Mouse (Mus musculus) heart, embryonic 16.5 days (tissue): ENCODE measurements around the gene Tekt5. TPM values are rescaled to one million over a fixed set of nuclear protein-coding genes. Genes with fewer than 3 reads are reported as not detected.

ENCODE experiments used
- ATAC-seq: fragments of 200-750 bp; cut with Nextera tagmentation; replicated peaks from 2 replicates; pipeline ENCODE4 v1.8.0; 2017; ENCODE audit warnings: moderate number of reproducible peaks; ENCODE audit not compliant: insufficient read depth, low FRiP score; ENCODE audit errors: extremely low read depth
- H3K27ac ChIP-seq: fragments of 300-500 bp; sonication (generic); 2 replicates; pipeline ENCODE4 v1.5.1; 2014; ENCODE audit warnings: mild to moderate bottlenecking, low read length, control low read depth, moderate library complexity
- H3K27me3 ChIP-seq: fragments of 300-500 bp; sonication (generic); 2 replicates; pipeline ENCODE4 v1.6.1; 2014; ENCODE audit warnings: low read length, mixed read lengths; ENCODE audit not compliant: control insufficient read depth, insufficient read depth
- H3K36me3 ChIP-seq: fragments of 300-500 bp; sonication (generic); 2 replicates; pipeline ENCODE4 v1.6.1; 2014; ENCODE audit not compliant: control insufficient read depth, insufficient read depth
- H3K4me1 ChIP-seq: fragments of 300-500 bp; sonication (generic); 2 replicates; pipeline ENCODE4 v1.6.1; 2014; ENCODE audit warnings: low read length, mixed read lengths; ENCODE audit not compliant: control insufficient read depth, insufficient read depth
- H3K4me2 ChIP-seq: fragments of 300-500 bp; sonication (generic); 2 replicates; pipeline ENCODE4 v1.6.1; 2014; ENCODE audit warnings: low read depth, mild to moderate bottlenecking, control low read depth, low read length
- H3K4me3 ChIP-seq: fragments of 300-500 bp; sonication (generic); 2 replicates; pipeline ENCODE4 v1.5.1; 2014; ENCODE audit warnings: mild to moderate bottlenecking, control low read depth, low read length
- H3K9ac ChIP-seq: fragments of 300-500 bp; sonication (generic); 2 replicates; pipeline ENCODE4 v1.6.1; 2014; ENCODE audit warnings: low read length, control low read depth
- H3K9me3 ChIP-seq: fragments of 300-500 bp; sonication (generic); replicated peaks from 2 replicates; pipeline ENCODE4 v1.6.1; 2016; ENCODE audit warnings: low read length; ENCODE audit not compliant: control insufficient read depth
- WGBS: fragments of 180-500 bp; shearing (Covaris S2); extraction: QIAGEN DNeasy Blood & Tissue Kit; methylation state at CpG from one replicate; pipeline ENCODE4 v1.1.7; 2014; 5-methylcytosine and 5-hydroxymethylcytosine counted together
- polyA plus RNA-seq: library from polyadenylated mRNA; unstranded; fragments of >200 nt; fragmentation: Nextera tagmentation; extraction: Ambion mirVana; gene quantifications from 2 replicates; pipeline ENCODE4 v1.2.1, GENCODE M21; 2015

Tekt5 gene
- polyA plus RNA-seq, 1 experiment from 2014 or later = 1.3 TPM

GRCm38 (mm10) chr16:10349876-10350275 lies 45.4 kb downstream of the Tekt5 start:
- 65% methylated on average over 10 of the region's 10 CpGs for WGBS
- ATAC-seq = peak; percentile 76
- Histone ChIP-seq H3K4me3 (no peak overlapping the region), H3K9me3 (no peaks in the 10 kb centered on the region), H3K27me3 (no peaks in the 10 kb centered on the region), H3K4me1 (peaks cover 32% of the 10 kb centered on the region), H3K4me2 (peak overlapping the region; percentile 27; the same call in 1 of the 2 replicates), H3K9ac (0 out of 2 replicates have a peak overlapping the region, but pooled peaks have one; percentile 47), H3K27ac (peak overlapping the region; percentile 97), H3K36me3 (no peaks in the 10 kb centered on the region)

- Histone ChIP-seq H3K4me2 (peak overlapping the region; percentile 27; the same call in 1 of the 2 replicates), H3K4me1 (peaks cover 28% of the 10 kb centered on the region), H3K27me3 (no peaks in the 10 kb centered on the region), H3K9me3 (no peaks in the 10 kb centered on the region), H3K27ac (peak overlapping the region; percentile 97), H3K4me3 (no peak overlapping the region), H3K36me3 (no peaks in the 10 kb centered on the region), H3K9ac (peak overlapping the region; percentile 47; the same call in 1 of the 2 replicates)
- 29% methylated on average over 5 of the region's 5 CpGs for WGBS
- ATAC-seq = peak; percentile 68
These were observed 45.9 kb downstream of the Tekt5 start for GRCm38 (mm10) chr16:10349436-10349835.

GRCm38 (mm10) chr16:10347551-10347950 lies 47.7 kb downstream of the Tekt5 start:
- Histone ChIP-seq H3K27ac (no peak overlapping the region), H3K9ac (no peak overlapping the region), H3K4me2 (no peak overlapping the region), H3K4me1 (peaks cover 26% of the 10 kb centered on the region), H3K36me3 (no peaks in the 10 kb centered on the region), H3K27me3 (no peaks in the 10 kb centered on the region), H3K4me3 (no peak overlapping the region), H3K9me3 (no peaks in the 10 kb centered on the region)
- no peak for ATAC-seq
- WGBS = 77% methylated on average over 7 of the region's 7 CpGs

GRCm38 (mm10) chr16:10341110-10341509 lies 54.2 kb downstream of the Tekt5 start:
- Histone ChIP-seq H3K36me3 (no peaks in the 10 kb centered on the region), H3K9ac (no peak overlapping the region), H3K4me2 (no peak overlapping the region), H3K4me1 (peaks cover 16% of the 10 kb centered on the region; the same call in 1 of the 2 replicates), H3K9me3 (peaks cover 2% of the 10 kb centered on the region; the same call in 1 of the 2 replicates), H3K4me3 (no peak overlapping the region), H3K27ac (no peak overlapping the region), H3K27me3 (no peaks in the 10 kb centered on the region)
- 67% methylated on average over 4 of the region's 4 CpGs for WGBS
- ATAC-seq = no peak

GRCm38 (mm10) chr16:10339930-10340329 lies 55.4 kb downstream of the Tekt5 start:
- H3K4me3 ChIP-seq = no peak overlapping the region
- H3K27ac ChIP-seq = no peak overlapping the region
- peaks cover 2% of the 10 kb centered on the region; the same call in 1 of the 2 replicates for H3K9me3 ChIP-seq
- H3K4me1 ChIP-seq = peaks cover 16% of the 10 kb centered on the region; the same call in 1 of the 2 replicates
- no peak overlapping the region for H3K9ac ChIP-seq
- no peaks in the 10 kb centered on the region for H3K27me3 ChIP-seq
- ATAC-seq = no peak
- 90% methylated on average over 10 of the region's 10 CpGs for WGBS
- H3K36me3 ChIP-seq = no peaks in the 10 kb centered on the region
- H3K4me2 ChIP-seq = no peak overlapping the region

- Histone ChIP-seq H3K36me3 (no peaks in the 10 kb centered on the region), H3K4me3 (no peak overlapping the region), H3K27me3 (no peaks in the 10 kb centered on the region), H3K9ac (no peak overlapping the region), H3K9me3 (peaks cover 2% of the 10 kb centered on the region; the same call in 1 of the 2 replicates), H3K27ac (peak overlapping the region; percentile 71), H3K4me2 (no peak overlapping the region), H3K4me1 (peaks cover 16% of the 10 kb centered on the region; the same call in 1 of the 2 replicates)
- WGBS = 70% methylated on average over 5 of the region's 5 CpGs
- no peak for ATAC-seq
These were observed 56.7 kb downstream of the Tekt5 start for GRCm38 (mm10) chr16:10338601-10339000.

- peak overlapping the region; percentile 71 for H3K27ac ChIP-seq
- H3K4me2 ChIP-seq = no peak overlapping the region
- WGBS = 48% methylated on average over 13 of the region's 13 CpGs
- ATAC-seq = peak; percentile 87
- H3K9ac ChIP-seq = no peak overlapping the region
- no peak overlapping the region for H3K4me3 ChIP-seq
- H3K9me3 ChIP-seq = peaks cover 2% of the 10 kb centered on the region; the same call in 1 of the 2 replicates
- peaks cover 16% of the 10 kb centered on the region; the same call in 1 of the 2 replicates for H3K4me1 ChIP-seq
- H3K36me3 ChIP-seq = no peaks in the 10 kb centered on the region
- no peaks in the 10 kb centered on the region for H3K27me3 ChIP-seq
These were observed 57.7 kb downstream of the Tekt5 start for GRCm38 (mm10) chr16:10337422-10338197.

- H3K4me1 ChIP-seq = peaks cover 16% of the 10 kb centered on the region; the same call in 1 of the 2 replicates
- no peak for ATAC-seq
- H3K36me3 ChIP-seq = no peaks in the 10 kb centered on the region
- no peak overlapping the region for H3K9ac ChIP-seq
- H3K4me2 ChIP-seq = no peak overlapping the region
- peak overlapping the region; percentile 71 for H3K27ac ChIP-seq
- 88% methylated on average over 19 of the region's 19 CpGs for WGBS
- peaks cover 2% of the 10 kb centered on the region; the same call in 1 of the 2 replicates for H3K9me3 ChIP-seq
- no peaks in the 10 kb centered on the region for H3K27me3 ChIP-seq
- H3K4me3 ChIP-seq = no peak overlapping the region
These were observed 58.6 kb downstream of the Tekt5 start for GRCm38 (mm10) chr16:10336454-10337421.
